Mouse (Mus musculus) kidney, postnatal 10 days (tissue): ENCODE data around the gene Apol6.
"Not testable (repeated sequence)": the region's sequence is repeated elsewhere in the genome, so short reads cannot be mapped to it uniquely, and the experiment has no call there.

ENCODE experiments used
- DNase-seq: peaks from one replicate; pipeline ENCODE4 v3.0.0; 2021; ENCODE audit warnings: mixed read lengths

Gene Apol6

DNA sequence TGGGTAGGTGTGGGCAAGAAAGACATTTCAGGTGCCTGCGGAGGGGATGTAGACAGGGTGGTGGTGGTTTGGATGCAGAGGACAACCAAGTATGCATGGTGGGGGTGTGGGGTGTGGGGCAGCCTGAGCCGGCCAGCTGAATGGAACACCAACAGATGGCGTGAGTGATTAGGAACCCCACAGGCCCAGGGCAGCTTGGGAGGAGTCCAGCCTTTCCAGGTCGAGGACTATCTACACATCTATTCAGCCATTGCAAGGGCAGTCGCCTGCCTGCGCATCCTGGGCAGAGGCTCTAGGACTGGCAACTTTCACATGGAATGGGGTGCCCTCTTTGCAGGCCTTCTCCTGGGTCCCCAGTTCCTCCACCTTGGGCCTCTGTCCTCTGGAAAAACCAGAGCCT, 10.0 kb upstream of the Apol6 start:
- DNase-seq: no peak

DNA sequence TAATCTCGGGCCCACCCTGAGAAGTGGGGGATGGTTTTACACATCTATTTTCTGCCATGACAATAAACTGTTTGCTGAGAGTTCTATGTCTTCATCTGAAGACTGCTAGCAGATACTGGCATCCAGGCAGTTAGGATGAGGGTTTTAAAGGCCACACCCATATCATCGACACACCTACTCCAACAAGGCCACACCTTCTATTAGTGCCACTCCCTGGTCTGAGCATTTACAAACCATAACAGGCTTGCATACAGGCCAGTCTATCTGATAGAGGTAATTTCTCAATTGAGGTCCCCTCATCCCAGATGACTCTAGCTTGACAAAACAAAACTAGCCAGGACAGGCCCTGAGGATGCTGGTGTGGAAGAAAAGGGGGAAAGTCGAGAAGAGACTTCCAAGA, 8.9 kb upstream of the Apol6 start:
- no peak for DNase-seq

DNA sequence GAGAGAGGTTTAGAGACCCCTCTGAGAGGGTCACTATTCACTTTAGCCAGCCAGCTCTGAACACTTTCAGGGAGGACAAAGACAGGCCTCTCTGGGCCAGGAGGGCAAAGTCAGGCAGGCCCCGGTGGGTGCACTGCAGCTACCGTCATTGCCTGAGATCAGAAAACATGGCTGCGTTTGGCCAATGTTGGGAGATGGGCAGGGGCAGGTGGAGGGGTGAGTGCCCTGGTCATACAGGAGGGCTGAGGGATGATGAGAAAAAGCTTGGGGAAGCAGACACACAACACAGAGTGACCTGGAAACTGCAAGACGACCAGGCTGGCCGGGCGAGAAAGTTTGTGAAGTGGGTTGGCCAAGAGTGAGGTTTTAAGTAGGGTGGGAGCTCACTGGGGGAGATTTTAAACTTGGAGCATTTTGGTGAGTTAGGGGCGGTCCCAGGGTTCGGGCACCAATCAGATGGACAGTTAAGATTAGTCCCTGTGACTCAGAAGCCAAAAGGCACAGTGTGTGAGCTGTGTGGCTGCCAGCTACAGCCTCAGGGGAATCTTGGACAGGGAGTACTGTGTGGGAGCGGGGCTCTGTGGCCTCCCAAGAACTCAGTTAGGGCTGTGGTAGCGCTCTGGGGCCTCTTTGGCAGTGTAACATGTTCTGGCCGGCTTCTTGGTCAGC, 8.1 kb upstream of the Apol6 start:
- DNase-seq: peak; percentile 83

DNA sequence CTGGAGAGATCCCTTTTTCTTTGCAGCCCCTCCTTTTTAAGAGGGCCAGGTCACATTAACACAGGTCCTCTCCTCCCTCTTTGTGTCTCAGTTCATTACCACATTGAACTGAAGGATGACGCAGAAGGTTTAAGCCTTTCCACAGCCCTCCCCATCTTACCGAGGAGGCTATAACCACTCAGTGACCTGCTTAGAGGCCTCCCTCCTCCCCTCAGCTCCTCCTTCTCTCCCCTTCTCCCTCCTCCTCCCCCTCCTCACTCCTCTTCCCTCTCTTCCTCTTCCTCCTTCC, 7.6 kb upstream of the Apol6 start:
- DNase-seq: no peak

DNA sequence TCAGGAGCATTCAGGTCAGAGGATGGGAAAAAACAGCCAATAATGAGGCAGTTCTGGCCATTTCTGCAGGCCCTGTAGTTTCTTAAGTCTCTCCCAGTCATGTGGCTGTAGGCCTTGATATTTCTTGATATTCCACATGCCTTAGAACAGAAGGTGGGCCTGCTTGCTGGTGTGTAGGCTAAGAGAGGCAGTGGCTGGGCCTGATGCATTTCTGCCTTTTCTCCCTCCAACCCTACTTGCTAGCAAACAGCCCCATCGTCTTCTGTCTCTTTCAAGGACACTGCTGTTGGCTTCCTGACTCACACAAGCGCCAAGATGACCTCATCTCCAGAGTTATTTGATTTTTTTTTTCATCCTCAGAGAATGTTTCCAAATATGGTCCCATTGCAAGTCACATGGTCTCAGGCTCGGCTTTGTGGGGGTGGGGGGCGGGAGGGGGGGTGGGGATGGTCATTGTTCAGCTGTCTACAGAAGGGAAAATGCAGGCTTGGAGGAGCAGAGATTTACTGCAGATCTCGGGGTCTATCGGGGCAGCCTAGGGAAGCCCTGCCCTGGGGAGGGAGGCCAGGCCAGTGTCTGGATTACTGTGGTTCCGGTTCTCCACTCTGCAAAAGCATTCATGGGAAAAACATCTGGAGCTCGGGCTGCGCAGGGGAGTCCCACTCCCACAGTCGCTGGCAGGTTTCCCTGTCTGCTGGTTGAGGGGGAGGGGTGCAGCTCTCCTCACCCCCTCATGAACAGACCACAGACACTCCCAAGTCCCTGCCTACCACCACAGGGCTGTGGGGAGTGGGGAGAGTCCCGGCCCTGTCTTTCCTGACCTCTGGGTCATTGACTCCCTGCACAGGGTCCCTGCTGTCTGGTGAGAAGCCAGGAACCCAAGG, 7.0 kb upstream of the Apol6 start:
- peak; percentile 83 for DNase-seq

DNA sequence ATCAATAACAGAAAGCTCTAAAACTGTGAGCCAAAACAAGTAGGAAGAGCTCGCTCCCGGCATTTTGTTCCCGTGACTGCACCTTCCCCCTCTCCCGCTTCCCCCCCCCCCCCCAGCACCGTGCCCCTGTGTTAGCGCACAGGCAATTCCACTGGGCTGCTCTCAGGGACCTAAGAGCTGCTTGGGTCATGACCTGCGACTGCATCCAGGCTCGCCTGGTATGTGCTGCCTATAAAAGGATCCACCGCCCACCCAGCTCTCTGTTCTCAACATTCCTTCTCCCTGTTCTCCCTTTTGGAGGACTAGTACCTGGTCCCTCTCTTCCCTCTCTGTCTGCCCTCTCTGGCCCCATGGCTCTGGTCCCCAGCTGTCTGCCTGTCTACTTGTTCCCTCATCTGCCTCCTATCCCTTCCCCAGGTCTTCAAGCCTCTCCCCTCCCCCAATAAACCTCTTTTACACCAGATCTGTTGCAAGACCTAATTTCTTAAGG, 5.3 kb upstream of the Apol6 start:
- no peak for DNase-seq

DNA sequence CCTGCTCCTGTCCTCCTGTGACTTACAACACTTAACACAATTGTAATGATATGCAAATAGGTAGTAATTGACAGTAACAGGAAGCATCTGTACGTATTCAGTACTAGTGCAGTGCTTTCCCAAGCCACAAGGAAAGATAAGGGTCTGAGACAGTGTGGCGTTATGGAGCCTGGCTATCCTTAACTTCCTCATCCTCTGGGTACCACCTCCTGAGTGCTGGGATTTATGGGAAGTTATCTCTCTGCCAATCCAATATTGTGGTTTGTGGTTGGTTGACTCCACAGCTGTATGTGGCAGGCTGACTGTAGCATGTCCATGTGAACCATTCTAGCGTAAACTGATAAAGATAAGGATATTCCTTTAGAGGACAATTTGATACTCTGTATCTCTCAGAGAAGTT, 3.7 kb upstream of the Apol6 start:
- DNase-seq: no peak

DNA sequence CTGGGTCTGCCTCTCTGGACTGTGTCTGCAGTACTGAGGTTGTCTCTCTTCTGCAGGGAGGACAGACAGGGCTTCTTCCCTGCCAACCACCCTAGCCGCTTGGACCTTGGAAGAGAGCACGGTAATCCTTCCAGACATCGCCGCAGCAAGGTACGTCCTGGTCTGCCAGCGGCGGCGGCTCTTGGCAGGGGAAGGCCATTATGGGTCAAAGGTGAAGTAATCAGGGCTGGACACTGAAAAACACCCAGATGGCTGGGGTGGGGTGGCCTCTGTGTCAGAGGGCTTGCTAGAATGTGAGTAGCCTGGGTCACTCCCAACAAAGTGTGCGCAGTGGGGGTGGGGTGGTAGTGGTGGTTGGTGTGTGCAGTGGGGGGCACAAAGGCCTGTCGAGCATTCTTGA, 1.1 kb downstream of the Apol6 start:
- DNase-seq: no peak

DNA sequence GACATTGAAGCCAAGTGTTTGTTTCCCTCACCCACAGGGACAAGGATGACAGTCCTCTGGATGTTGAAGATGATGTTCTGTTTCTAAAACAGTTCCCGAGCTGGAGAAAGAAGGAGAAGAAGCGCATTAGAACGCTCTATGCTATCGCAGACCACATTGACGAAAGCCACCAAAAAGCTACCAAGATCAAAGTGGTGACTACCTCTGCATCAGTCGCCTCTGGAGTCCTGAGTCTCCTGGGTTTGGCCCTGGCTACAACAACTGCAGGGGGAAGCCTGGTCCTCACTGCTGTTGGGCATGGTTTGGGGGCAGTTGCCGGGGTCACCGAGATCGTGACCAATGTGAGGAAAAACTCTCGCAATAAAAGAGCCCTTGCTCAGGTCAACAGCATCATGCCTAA, 6.0 kb downstream of the Apol6 start, which contains the start of gene Mb:
Gene Mb, minus strand, starts transcription at position 101 of the 400 bp plus-strand sequence.
- DNase-seq: no peak

DNA sequence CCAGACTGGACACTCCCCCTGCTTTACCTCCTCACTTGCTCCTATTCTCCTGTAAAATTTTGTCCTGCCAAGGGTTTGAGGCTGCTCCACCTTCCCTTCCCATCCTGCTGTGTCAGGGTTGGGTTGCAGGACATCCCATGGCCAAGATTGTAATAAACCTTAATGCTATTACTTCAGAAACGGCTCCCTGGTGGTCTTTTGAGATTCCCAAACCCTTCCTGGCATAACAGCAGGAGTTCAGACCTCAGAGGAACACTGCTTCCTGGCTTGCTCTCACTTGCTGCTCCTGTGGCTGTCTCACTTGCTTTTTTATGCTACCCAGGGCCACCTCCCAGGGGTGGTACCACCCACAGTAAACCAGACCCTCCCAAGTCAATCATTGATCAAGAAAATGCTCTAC, 7.6 kb downstream of the Apol6 start:
- no peak for DNase-seq

DNA sequence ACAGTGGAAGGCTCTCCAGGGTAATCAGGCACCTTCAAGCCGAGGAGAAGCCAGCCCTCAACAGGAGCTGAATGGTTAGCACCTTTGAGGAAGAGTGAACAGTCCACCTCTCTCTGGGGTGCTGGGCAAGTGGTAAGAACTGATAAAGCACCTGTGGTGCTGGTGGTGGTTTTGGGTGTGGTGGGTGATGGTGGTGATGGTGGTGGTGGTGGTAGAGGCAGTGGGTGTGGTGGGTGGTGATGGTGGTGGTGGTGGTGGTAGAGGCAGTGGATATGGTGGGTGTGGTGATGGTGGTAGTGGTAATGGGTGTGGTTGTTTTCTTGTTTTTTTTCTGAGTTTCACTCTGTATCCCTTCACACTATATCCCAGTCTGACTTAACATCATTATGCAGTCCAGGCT, 8.5 kb downstream of the Apol6 start:
- no peak for DNase-seq

DNA sequence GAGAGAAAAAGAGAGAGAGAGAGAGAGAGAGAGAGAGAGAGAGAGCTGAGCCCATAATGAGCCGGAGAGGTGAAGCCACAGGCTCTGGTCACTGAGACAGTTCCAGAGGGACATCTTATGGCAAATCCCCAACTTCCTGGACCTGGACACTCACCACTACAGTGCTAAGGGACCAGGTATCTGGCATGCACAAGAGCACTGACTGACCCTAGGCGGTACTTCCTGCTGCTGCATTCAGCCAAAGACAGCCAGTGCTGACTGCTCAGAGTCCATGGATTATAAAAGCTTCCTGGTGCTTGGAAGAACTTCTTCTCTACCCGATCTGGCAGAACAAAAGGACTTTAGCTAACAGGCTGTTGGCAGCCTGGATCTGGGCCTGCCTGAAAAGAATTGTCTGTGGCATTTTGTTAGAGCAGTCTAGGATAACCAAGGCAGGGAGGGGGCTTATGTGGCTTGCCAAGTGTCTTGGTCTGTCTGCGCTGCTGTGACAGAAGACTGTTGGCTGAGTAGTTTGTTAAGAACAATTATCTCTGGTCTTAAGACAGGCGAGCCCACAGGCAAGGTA, 10.2 kb downstream of the Apol6 start:
- no peak for DNase-seq

DNA sequence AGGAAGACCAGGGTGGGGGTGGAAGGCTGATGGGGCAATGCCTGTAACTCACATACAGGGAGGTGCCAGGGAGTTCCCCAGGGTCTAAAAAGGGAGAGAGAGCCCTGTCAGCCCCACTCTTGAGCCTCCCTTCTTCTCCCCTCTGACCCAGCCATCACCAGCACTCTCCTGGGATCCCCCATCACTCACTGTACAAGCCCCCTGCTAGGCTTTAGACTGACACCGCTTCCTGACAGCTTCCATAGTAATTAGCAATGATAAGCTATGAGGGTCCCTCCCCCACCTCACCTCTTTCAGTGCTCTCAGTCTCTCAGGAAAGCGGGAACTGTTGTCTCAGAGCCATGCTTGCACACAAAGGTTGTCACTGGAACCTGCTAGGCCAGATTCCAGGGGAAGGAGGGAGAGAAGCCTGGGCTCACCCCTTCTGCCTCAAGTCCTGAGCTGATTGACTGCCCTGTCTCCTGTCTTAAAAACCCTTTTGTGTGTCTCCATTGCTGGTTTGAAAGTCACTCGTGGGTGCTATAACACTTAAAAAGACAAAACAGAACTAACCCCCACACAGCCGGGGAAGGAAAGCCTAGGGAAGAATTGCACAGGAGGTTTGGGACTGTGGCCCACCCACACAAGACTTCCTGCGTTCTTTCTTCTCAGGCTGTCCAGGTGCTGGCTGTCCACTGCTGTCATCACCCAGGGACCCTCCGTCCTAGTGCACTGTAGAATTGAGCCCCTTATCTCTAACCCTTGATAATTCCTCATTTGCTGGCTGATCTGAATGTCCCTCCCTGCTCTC, 11.7 kb downstream of the Apol6 start:
- no peak for DNase-seq

DNA sequence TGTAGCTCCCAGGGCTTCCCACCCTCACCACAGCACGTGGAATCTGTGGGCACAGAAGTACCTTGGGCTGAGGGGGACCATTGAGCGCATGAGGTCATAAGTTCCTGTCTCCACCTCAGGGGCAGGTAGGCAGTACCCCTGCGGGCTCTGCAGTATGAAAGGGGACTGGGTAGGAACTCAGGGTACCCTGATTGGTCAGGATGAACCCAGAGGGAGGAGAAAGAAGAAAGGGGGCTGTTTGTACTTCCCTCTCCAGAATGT, 12.2 kb downstream of the Apol6 start:
- DNase-seq: no peak

DNA sequence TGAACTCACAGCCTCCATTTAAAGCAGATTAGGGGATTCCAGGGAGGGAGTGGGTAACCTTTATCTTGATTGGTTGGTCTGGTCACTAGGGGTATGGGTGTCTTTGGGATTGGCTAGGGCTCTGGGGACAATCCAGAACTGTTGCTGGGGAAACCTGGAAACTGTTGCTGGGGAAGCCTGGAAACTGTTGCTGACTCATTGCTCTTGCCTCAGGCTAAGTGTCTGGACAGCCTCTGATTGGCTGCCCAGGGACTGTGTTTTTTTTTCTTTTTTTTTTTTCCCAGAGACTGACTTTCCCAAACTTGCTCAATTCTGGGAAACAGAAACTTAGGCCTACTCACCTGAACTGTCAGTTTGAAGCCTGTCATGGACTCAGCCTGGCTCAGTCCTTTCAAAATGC, 14.0 kb downstream of the Apol6 start:
- no peak for DNase-seq

DNA sequence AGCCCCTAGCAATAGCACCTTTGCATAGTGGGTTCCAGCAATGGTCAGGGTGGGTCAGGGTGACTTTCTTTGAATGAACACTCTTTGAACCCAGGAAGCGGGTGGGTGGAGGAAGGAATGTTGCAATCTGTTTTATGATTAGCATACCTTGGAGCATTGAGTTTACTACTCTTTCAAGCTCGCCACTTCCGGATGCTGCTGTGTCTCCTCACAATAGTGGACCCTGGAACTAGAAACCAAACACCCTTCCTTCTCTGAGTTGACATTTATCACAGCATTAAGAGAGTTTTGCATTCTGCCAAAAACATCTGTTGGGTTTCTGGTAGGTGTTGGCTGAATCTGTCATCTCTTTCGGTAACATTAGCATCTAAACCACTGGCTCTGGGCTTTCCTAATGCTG, 14.9 kb downstream of the Apol6 start:
- not testable (repeated sequence) for DNase-seq

DNA sequence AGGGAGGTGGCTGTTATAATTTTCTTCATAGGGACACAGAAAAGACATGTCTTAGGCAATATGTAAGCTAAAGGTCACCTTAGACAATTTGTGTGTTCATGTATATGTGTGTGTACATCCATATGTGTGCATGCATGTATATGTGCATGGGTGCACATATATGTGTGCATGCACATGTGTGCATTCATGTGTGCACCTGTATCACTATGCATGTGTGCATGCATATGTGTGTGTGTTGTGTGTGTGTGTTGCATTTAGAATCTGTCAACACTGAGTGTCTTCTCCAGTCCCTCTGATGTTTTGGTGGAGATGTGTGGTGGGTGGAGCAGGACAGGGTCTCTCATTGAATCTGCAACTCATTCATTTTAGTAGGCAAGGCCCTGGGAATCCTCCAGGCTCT, 18.2 kb downstream of the Apol6 start:
- no peak for DNase-seq

DNA sequence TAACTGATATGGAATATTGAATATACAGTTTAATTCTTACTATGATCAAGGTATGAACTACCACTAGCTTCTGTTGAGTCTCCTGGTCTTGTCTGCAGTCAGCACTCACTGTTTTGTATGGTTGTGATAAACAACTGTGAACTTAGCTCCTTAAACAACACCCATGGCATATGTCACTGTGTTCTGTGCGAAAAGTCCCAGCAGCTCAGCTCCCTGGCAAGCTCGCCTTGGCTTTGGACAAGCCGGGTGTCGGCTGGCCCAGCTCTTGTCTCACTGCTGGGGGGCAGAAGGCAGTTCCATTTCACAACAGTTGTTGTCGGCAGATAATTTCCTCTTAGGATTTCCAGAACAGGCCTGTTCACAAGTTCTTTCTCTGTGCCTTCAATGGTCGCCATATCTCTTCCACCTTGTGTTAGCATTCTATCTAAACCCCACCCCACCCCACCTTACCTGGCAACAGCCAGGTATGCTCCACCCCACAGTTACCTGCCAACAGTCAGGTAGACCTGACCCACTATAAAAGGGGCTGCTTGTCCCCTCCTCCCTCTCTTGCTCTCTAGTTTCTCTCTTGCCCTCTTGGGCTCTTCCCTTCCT, 20.8 kb downstream of the Apol6 start:
- no peak for DNase-seq

DNA sequence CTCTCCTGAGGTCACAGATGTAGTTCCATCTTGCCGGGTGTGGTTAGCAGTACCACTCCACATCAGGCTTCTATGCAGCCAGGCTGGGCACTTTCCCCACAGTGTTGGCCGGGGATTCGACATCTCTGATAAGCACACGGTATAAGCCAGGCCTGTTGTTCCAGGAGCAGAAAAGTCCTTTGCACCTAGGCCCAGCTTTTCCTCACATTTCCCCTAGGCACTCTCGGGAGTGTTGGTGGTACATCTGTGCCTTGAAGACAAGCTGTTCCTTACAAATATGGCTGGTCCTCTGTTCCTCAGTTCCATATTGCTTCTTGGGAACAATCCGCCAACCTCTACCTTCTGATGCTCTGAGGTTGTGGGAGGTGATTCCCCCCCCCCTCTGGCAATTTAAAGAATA, 21.7 kb downstream of the Apol6 start:
- no peak for DNase-seq

DNA sequence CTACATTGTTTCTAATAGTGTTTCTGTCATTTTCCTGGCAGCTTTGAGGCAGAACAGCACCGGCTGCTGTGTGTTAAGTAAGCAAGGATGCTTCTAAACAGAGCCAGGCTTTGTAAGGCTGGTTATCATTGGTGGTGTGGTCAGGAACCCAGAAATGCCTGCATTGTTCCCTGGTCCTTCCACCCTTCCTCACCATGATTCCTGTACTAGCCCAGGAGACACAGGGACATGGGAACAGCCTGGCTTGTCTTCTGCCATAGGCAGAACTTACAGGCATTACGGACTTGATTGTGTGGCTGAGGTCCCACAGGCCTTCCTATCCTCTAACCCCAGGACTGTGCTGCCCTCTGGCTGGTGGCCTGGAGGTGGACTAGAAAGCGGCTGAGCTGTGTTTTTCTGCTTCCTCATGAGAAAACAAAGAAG, 23.9 kb downstream of the Apol6 start:
- no peak for DNase-seq

DNA sequence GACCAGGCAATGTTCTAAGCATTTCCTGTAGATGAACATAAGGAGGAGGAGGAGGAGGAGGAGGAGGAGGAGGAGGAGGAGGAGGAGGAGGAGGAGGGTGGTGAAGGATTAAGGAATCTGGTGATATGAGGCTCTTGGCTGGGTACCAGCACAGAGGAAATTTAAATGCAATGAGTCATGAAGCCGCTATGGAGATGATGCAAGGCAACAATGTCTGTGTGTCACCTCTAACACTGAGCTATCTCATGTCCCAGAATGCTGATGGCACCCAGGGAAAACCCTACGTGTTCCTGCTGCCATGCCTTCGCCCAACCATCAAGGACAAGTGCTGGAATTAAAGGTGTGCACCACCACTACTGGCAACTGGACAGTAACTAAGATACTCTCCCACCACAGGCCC, 24.5 kb downstream of the Apol6 start:
- no peak for DNase-seq

DNA sequence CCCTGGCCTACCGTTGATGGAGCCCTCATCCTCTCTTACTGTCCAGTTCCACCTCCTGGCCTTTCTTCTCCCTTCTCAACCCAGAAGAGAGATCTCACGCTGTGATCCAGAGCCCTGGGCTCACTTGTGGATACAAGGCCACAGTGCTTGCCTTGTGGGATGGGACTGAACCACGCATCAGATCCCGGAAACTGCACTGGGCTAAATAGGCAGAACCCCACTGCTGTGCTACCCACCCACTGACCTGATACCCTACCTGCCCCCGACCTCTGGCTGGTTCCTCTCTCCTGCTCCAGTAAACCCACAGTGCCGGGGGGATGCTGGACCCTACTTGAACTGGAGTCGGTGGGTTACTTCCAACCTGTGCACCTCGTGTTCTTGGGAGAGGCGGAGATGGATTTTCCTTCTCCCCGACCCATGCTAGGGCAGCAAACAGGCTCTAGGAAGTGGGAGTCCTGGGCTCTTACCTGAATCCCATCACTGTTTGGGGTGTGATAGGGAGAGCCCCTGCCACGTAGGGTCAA, 26.3 kb downstream of the Apol6 start:
- no peak for DNase-seq

DNA sequence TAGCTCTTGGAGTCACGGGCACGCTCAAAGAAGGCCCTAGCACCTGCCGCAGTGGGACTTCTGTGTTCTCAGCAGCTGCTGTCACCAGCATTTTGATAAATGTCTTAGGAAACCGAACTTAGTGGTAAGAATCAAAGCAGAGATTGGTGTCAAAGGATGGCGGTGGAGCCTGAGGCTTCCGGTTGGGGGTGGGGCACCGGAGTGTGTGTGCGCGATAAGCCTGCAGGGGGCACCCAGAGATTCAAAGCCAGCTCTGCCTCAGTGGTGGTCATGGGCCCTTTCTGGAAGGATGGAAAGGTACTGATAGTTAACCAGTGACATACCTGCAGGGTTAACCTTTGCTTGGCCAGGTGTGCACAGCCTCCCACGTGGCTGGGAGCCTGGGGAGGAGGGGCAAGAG, 27.0 kb downstream of the Apol6 start:
- DNase-seq: peak; percentile 55
